Mouse (Mus musculus): ENCODE results near the gene Ift81.

DNA sequence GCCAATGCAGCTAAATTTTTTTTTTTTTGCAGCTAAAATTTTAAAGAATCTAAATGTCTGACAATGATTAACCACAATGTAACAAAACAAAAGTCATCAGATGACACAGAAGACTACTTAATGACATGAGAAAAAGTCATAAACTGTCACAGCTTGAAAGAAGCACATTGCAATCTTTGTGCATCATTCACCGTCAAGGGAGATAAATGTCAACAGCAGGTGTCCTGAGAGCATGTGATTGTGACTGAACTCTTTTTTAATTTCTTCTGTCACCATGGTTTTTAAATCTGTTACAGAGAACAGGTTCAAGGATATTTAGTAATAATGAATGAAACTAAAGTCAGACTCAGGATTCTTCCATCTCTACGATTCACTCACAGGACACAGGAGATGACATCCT is 9.4 kb downstream of the Ift81 start:
- TF ChIP-seq CTCF (conservative IDR thresholded peaks at IDR 0.05; ENCODE audit: insufficient read depth, insufficient read length, low read depth, low read length) (no peak), POLR2A (IDR thresholded peaks at IDR 0.05; ENCODE audit: low read depth, low read length) (no peak)

Measured in kidney, adult 2 months (tissue).